Mouse (Mus musculus): ENCODE measurements around the gene U90926.

The U90926 gene

DNA sequence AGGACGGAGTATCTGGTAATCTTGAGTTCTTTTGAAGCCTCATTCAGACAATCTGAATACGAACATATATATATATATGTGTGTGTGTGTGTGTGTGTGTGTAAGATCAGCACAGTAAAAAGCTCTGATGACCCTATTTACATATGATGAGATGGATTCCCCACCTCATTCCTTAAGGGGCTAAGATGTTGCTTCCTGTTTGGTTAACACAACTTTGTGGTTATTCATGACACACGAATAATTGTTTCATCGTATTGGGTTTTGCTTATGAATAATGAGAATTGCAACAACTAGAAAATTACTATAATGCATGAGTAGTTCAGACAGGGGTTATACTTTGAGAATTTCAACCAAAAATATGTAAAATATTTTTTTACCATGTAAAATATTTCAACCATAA lies at the start of gene U90926:
Gene U90926 (minus strand): TSS at position 101 of the 400 bp plus-strand sequence.
- no peak for DNase-seq (ENCODE audit: low spot score in 2 of 2)

DNA sequence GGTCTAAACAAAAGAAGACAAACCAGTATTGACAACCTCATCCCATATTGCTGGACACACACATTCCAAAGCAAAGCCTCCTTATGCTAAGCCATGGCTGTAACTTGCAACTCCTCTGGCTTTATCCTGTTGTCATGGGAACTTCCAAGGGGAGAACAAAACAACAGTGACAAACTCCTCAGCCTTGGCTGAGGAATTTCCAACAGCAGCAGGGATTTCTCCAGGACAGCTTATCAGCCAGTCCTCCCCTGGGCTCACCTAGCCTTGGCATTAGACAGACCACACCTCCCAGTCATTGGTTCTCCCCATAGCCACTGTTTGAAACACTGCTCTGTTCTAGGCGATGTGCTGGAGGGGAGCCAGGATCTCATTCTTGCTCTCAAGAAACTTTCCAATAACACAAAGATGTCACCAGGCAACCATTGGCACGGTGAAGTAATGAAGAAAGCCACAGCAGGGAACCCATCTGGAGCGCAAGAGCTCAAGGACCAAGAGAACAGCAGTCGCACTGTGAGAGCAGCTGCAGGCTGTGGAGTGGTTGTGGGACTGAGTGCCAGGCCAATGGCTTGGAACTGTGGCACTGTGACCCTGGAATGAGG lies 48.7 kb upstream of the U90926 start:
- no peak for DNase-seq (ENCODE audit: low spot score in 2 of 2)

DNA sequence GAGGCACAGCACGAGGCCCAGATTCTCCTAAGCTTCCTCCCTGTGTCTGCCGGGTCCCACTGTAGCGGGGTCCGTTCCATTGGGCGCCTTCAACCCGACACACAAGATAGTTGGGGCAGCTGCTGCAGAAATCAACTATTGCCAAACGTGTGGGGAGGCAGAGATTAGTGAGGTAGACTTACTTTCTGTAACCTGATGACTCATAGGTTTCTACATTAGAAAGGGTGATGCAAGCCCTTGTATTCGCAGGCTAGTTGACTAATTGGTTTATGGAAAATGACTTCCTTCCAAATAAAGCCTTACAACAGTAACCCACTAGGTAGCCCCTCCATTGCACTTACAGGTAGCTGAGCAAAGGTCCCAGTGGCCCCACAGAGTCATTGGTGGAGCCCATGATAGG lies 47.4 kb upstream of the U90926 start:
- no peak for DNase-seq (ENCODE audit: low spot score in 2 of 2)

DNA sequence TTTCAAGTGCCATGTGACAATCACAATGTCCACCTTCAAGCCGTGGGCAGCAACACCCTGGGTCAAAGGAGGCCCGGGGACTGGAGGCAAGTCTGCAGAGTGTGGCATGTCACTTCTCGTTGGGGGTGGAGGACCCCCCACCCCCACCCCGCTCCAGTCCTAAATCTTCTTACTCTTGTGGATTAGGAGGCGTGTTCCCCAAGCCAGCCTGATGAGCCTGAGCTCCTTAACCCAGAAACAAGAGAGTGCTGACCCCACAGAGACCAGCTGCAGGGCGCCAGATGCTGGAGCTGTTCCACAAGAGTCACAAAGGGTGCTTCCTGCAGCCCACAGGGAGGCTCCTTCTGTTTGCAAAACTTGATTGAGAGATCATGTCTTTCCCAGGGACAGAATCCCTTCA lies 41.0 kb upstream of the U90926 start, which contains the start of gene Ppef2:
Gene Ppef2 (minus strand): TSS at position 61 of the 400 bp plus-strand sequence.
- no peak for DNase-seq (ENCODE audit: low spot score in 2 of 2)

DNA sequence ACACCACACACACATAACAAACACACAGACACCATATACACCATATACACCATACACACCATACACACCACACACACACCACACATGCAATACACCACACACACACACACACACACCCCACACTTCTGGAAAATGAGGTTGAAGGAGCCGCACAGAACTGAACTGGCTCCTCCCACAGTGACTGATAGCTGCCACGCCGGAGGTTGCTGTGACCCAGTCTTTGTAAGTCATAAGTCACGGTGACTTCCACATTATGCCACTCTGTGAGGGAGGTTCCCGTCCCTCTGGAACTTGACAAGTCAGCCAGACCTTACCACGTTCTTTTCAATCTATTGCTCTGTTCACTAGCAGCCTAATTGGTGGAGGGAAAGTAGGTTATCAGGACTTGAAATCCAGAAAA lies 39.3 kb upstream of the U90926 start:
- no peak for DNase-seq (ENCODE audit: low spot score in 2 of 2)

DNA sequence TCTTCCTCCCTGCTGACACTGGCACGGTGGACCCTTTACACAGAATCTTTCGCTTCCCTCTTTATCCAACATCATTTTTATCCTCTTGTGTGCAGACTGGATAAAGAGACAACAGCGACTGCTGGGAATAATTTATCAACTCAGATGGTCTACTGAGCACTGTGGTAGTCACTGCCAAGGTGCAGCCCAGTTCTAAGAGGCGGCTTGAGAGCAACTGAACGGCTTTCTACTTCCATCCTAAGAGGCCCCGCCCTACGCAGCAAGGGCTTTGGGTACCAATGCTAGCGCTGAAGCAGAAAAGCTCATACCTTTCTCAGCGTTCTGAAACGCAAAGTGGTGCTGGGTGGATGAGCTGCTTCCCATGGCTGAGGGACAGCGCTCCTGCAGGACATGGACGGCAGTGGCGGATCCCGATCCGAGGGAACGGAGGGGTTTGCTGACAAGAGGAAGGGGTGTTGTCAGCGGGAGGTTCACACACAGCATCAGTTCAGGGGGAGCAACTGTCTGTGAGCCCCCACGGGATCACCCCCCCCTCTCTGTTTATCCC lies 37.7 kb upstream of the U90926 start:
- DNase-seq (ENCODE audit: low spot score in 2 of 2), result no peak

DNA sequence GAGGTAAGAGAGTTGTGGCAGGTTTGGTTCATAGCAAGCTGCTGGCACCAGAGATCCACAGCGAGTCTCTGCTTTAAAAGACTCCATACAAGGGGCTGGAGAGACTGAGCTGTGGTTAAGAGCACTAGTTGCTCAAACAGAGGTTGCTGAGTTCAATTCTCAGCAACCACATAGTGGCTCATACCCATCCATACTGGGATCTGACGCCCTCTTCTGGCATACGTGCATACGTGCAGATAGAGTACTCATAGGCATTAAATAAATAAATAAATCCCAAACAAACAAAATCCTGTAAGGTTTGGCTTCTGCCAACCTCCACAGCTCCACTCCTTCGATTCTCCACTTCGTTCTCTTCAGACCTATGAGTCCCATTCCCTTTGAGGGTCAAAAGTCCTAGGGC lies 36.8 kb upstream of the U90926 start:
- no peak for DNase-seq (ENCODE audit: low spot score in 2 of 2)

DNA sequence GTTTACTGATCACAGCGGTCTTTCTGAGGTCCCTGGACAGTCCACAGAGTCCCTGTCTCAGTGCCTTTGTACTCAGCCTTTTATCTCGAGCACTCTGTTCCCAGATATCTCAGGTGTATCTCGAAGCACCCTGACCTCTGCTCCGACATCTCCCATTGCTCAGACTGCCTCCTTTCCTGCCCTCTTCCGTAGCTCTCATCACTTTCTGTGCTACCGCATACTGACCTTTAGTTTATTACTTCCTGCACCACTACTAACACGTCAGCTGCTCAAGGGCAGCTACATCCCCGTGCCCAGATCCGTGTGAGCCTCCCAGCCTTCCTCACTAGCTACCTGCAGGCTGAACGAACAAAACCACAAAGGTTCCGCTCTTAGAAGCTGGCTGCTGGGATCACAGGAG lies 33.4 kb upstream of the U90926 start:
- DNase-seq (ENCODE audit: low spot score in 2 of 2), result no peak

DNA sequence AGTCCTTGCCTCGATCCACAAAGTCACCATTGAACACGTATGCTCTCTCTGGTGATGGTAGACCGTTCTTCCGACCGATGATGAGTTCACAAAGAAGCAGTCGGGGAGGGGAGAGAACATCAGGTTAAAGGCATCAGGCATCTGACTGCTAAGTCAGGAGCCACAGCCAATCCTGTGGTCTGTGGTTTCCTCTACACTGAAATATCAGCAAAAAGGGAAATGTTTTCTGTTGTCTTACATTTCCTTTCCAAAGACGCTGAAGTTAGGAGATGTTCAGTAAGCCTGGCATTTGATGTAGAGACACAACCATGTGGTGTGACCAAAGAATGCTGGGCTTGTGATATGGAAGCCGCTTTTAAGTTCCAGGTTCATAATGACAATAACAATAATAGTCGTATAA lies 30.3 kb upstream of the U90926 start:
- DNase-seq (ENCODE audit: low spot score in 2 of 2), result peak; percentile 8 to 9

DNA sequence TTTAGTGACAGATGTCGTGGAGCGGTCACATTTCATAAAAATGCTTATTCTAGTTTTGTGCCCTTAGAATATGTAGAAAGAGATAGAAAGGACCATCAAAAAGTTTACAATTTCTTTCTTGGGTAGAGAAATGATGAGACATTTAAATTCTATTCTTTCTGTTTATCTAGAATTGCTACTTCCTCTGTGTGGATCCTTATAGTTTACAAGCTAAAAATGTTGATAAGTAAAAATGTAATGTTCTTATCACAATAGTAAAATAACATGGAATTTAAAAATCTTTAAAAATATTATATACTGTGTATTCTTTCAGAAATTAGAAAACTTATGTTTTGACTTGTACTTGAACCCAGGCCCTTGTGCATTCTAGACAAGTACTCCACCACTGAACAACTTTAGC lies 29.7 kb upstream of the U90926 start:
- no peak for DNase-seq (ENCODE audit: low spot score in 2 of 2)

DNA sequence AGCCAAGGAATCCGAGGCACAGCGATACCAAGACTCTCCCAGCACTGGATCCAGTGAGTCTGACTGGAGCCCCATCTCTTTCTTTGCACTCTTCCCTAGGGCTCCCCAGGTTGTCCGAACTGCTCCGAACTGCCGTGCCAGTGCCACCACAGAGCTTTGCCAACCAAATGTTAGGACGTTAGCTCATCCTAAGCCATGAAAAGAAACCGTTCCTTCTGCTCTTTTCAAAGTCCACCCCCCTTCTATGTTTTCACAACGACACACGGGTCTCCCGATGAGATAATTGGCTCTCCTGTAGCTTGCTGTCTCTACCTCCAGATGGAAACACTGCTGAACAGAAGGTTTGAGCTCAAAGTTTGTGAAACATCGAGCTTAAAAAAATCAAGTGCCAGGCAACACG lies 25.6 kb upstream of the U90926 start:
- no peak for DNase-seq (ENCODE audit: low spot score in 2 of 2)

DNA sequence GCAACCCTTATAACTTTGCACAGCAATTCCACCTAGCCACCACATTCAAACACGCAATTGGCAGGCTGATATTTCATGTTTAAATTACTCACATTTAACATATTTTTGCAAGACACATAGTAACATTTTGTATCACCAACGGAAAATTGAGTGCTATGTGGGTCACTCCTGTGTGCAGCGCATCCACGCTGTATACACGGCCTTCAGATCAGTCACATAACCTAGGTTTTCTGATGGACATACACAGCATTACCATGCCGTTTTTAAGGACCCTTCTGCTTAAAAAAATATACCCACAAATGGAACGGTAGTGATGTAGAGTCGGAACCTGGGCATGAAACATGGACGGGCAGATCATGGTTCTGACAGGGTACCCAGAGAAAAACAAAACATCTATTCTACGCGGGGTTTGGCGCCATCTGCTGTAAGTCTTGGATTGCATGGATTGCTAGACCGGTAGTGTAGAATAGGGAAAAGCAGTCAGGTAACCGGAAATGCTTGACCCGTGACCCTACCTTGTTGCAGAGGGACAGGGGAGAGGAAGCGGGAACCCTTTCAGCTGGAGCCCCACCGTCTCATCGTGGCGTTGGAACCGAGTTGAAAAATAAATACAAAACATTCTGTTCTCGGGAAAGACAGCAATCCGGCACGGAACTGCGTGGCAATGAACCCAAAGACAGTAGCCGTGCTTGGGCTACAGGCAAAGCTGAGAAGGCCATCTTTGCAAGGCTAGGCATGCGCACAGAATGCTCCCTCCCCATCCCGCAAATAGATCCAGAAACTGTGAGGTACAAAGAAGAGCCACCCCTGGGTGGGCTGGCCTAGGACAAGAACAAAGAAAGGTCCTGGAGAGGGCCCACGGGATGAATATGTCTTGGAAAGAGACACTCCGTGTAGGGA lies 24.4 kb upstream of the U90926 start:
- no peak for DNase-seq (ENCODE audit: low spot score in 2 of 2)

DNA sequence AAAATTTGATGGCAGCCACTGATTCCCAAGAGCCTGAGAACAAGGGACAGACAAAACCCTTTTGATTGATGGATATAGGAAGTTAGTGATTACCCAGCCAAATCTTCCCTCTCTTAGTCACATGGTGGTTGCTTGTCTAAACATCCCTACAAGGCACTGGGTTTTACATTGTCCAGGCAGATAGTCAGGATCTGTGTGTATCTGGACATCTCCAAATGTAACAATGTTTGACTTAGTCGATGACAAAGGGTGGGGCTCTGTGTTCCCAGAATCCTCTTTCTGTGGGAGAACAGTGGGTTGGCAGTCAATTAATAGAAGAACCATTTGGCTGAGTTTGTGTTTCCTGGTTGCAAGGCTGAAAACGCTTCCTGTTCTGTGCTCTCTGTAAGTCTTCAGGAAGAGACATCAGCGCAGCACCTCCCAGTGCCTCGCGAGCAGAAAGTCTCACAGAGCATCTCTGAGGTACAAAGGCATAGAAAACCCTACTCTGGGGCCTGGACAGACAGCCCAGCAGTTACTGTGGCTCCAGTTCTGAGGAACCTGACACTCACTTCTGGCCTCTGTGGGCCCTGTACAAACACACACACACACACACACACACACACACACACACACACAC lies 19.8 kb upstream of the U90926 start:
- DNase-seq (ENCODE audit: low spot score in 2 of 2), result no peak

DNA sequence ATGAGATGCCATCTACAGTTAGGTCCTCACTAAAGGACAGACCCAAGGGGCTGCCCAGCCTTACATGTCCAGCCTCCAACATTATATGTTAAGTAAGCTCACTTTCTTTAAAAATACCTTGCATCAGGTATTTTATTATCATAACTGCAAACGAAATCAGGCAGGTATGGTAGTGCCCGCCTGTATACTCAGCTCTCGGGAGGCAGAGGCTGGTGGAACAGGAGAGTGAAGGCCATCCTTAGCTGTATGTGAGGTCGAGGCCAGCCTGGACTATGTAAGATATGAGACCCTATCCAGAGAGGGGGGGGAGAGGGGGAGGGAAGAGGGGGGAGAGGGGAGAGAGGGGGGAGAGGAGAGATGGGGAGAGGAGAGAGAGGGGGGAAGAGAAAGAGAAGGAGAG lies 18.2 kb upstream of the U90926 start:
- DNase-seq (ENCODE audit: low spot score in 2 of 2), result no peak

DNA sequence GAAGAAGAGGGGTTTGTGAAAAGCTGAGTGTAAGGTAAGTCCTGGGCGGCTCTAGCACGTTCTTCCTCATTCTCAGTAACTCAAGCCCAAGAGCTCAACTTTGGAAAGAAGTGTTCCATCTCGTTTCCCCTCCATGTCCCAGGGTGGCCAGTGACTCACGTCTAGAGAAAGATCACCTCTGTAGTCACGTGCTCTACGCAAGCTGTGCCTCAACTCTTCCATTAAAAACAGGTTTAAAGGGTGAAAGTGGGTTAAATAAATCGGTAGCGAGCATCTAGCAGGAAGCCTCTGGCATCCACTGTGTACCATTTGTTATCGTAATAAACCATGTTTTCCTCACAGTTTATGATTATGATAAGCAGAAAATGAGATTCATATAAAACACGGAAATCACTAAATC lies 16.6 kb upstream of the U90926 start:
- no peak for DNase-seq (ENCODE audit: low spot score in 2 of 2)

DNA sequence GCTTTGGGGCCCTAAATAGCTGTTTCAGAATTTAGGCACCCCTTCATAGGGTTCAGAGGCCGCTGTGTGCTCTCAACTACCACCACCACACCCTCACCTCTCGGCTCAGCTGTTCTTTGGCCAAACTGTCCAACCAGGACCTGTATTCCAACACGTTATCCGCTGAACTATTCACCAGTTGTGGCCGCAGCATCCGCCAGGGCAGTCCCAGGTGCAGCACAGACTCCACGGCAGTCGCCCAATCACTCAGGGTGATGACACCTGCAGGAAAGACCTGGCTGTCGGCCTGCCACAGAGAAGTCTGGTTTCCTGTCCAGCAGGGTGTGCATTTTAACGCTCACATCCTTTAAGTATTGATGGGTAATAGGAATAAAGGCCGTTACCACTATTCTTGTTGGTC lies 15.1 kb upstream of the U90926 start:
- DNase-seq (ENCODE audit: low spot score in 2 of 2), result no peak

DNA sequence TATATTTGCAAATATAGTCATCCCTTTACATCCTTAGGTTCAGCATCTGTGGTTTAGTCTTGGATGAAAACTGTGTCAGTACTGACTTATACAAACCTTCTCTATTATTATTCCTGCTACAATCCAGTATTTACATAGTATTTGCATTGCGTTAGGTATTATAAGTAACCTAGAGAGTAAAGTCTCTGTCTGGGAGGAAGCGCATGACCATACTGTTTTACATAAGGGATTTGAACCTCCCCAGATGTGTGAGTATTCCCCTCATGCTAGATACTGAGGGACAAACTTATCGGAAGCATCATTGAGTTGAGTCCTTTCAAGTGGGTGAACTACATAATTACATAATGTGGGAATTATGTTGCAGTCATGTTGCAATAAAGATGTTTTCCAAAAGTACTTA lies 14.3 kb upstream of the U90926 start:
- no peak for DNase-seq (ENCODE audit: low spot score in 2 of 2)

DNA sequence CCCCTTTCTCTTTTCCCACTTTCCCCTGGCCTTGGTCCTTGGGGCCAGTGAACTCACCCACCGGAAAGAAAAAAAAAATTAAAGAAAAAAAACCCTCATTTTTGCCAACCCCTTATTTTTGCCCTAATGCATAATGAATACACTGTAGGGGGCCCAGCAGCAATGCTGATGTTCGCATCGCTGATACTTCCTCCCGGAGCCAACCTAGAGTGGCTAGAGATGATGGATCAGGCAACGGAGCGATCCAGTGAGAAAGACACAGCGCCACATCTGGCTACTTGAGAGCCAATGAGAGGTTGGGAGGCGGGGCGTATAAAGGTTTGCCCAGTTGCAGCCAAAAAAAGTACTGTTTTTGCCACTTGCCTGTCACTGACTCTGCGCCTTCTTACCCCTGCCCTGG lies 13.6 kb upstream of the U90926 start:
- no peak for DNase-seq (ENCODE audit: low spot score in 2 of 2)

DNA sequence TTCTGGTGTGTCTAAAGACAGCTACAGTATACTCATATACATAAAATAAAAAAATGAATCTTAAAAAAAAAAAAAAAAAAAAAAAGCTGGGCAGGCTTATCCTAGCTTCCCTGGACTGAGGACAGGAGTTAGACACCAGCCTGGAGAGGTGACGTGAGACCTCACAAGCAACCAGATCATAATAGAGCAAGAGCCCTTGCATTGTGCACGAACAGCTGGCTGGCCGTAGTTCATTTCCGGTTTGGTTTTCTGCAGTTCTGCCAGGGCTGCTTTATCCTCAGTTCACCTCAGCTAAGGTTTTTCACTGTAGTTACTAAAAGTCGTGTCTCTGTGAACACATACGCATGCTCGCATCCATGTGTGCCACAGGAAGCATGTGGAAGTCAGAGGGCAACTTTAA lies 12.6 kb upstream of the U90926 start:
- DNase-seq (ENCODE audit: low spot score in 2 of 2), result no peak

DNA sequence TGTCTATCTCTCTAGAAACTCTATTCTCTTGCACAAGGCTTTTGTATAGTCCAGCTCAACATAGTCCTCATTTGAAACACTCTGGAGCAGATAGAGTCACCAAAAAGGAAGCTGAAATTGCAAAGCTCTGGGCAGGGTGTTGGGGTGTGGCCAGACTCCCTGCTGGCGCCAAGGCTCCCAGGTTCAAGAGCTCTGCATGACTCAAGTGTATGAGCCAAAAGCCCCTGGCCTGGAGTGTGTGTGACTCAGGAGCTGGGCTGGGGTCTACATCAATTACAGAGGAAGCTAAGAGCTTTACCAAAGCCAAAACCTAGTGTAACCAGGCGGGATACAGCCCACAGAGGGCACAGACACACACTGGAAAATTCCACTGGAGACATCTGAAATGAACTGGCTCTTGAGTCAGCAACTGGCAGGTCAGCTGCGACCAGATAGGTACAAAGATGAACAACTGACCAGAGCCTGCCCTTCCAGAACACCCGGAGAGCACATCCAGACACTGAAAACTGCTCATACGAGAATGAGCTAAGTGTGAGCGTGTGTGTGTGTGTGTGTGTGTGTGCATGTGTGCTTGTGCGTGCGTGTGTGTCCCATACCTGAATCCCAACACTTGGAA lies 5.2 kb upstream of the U90926 start:
- no peak for DNase-seq (ENCODE audit: low spot score in 2 of 2)

DNA sequence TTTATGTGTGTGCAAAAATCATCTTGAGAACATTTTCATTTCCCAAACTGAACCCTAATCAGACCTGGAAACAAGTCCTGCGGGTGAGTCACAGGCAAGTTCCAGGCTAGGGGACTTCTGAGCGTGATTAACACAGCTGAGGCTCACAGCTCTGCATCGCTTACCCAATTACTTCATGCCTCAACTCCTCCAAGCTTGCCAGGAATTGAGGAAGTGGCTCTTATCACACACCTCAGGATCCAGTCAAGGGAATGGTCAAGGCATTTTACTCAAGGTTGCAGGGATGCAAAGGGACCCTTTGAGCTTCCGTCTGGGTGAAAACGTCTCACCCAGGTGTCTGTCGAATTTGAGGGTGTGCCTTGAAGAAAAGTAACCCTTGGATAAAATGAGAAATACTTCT lies 4.6 kb upstream of the U90926 start:
- no peak for DNase-seq (ENCODE audit: low spot score in 2 of 2)
